Mouse (Mus musculus) MEL (cell line): ENCODE results near the gene Pak6. TPM values are rescaled to one million over a fixed set of nuclear protein-coding genes. Genes with fewer than 3 reads are reported as not detected.

Experiments
- DNase-seq: peaks from one replicate; pipeline ENCODE4 v3.0.0; 2011; ENCODE audit warnings: low read depth, low spot score
- H3K27ac ChIP-seq: 2 replicates; pipeline ENCODE4 v1.5.1; 2012; ENCODE audit warnings: low read depth, mild to moderate bottlenecking, control low read depth, low read length, moderate library complexity; ENCODE audit not compliant: control insufficient read depth
- H3K27me3 ChIP-seq, 2 experiments: fragments of 150-350 bp in 1 of 2; sonication (generic) in 1 of 2; 2 replicates each; pipeline ENCODE4 v1.6.1; 2012; ENCODE audit warnings: low read length in 2 of 2, mild to moderate bottlenecking in 2 of 2, improper control_type of control experiment in 1 of 2, moderate library complexity in 1 of 2; ENCODE audit not compliant: insufficient read depth in 2 of 2, control insufficient read depth in 1 of 2
- H3K36me3 ChIP-seq, 2 experiments: 2 replicates each; pipeline ENCODE4 v1.6.1; 2012 to 2014; ENCODE audit warnings: low read length in 2 of 2, improper control_type of control experiment in 1 of 2, inconsistent platforms in 1 of 2, mild to moderate bottlenecking in 1 of 2; ENCODE audit not compliant: insufficient read depth in 2 of 2, control insufficient read depth in 1 of 2
- H3K4me1 ChIP-seq, 2 experiments: fragments of 150-350 bp in 1 of 2; sonication (generic) in 1 of 2; 2 replicates each; pipeline ENCODE4 v1.6.1; 2012; ENCODE audit warnings: low read length in 2 of 2, improper control_type of control experiment in 1 of 2, mild to moderate bottlenecking in 1 of 2; ENCODE audit not compliant: insufficient read depth in 2 of 2, control insufficient read depth in 1 of 2
- H3K4me3 ChIP-seq, 2 experiments: fragments of 150-350 bp in 1 of 2; sonication (generic) in 1 of 2; 2 replicates each; pipeline ENCODE4 v1.5.1; 2012; ENCODE audit warnings: low read depth in 2 of 2, low read length in 2 of 2, mild to moderate bottlenecking in 2 of 2, moderate library complexity in 2 of 2, control low read depth in 1 of 2, improper control_type of control experiment in 1 of 2; ENCODE audit not compliant: control insufficient read depth in 1 of 2, insufficient read depth in 1 of 2
- H3K79me2 ChIP-seq: 2 replicates; pipeline ENCODE4 v1.6.1; 2012; ENCODE audit warnings: mild to moderate bottlenecking, low read length, moderate library complexity; ENCODE audit not compliant: control insufficient read depth, poor library complexity, insufficient read depth
- H3K9ac ChIP-seq: 2 replicates; pipeline ENCODE4 v1.6.1; 2012; ENCODE audit warnings: low read depth, mild to moderate bottlenecking, control low read depth, low read length, moderate library complexity; ENCODE audit not compliant: control insufficient read depth, poor library complexity, severe bottlenecking
- H3K9me3 ChIP-seq: fragments of 150-350 bp; sonication (generic); replicated peaks from 2 replicates; pipeline ENCODE4 v1.6.1; 2012; ENCODE audit warnings: mild to moderate bottlenecking, low read length, improper control_type of control experiment, moderate library complexity; ENCODE audit not compliant: insufficient read depth
- BHLHE40 ChIP-seq: IDR thresholded peaks from 2 replicates; pipeline ENCODE4 v1.6.1; 2012; ENCODE audit warnings: low read depth, mild to moderate bottlenecking, inconsistent platforms, low read length, improper control_type of control experiment, borderline replicate concordance
- CHD2 ChIP-seq: IDR thresholded peaks from 2 replicates; pipeline ENCODE4 v1.6.1; 2011; ENCODE audit warnings: low read length, improper control_type of control experiment
- CTCF ChIP-seq, 3 experiments: IDR thresholded peaks in 2 of 3; conservative IDR thresholded peaks in 1 of 3; 2 replicates each; pipeline ENCODE4 v1.5.1; 2011 to 2012; ENCODE audit warnings: low read length in 3 of 3, low read depth in 2 of 3, mild to moderate bottlenecking in 2 of 3, improper control_type of control experiment in 1 of 3, inconsistent platforms in 1 of 3, mixed read lengths in 1 of 3, moderate library complexity in 1 of 3; ENCODE audit not compliant: control insufficient read depth in 1 of 3, insufficient read depth in 1 of 3, poor library complexity in 1 of 3, severe bottlenecking in 1 of 3
- ETS1 ChIP-seq: IDR thresholded peaks from 2 replicates; pipeline ENCODE4 v1.6.1; 2012; ENCODE audit warnings: low read depth, mild to moderate bottlenecking, inconsistent platforms, low read length, improper control_type of control experiment, moderate library complexity
- GATA1 ChIP-seq: IDR thresholded peaks from 2 replicates; pipeline ENCODE4 v1.6.1; 2011; ENCODE audit warnings: low read depth, low read length, improper control_type of control experiment
- HCFC1 ChIP-seq: IDR thresholded peaks from 2 replicates; pipeline ENCODE4 v1.6.1; 2012; ENCODE audit warnings: low read depth, mild to moderate bottlenecking, inconsistent platforms, low read length, improper control_type of control experiment, moderate library complexity
- MAX ChIP-seq: IDR thresholded peaks from 2 replicates; pipeline ENCODE4 v1.6.1; 2011; ENCODE audit warnings: low read length, improper control_type of control experiment
- MAZ ChIP-seq: IDR thresholded peaks from 2 replicates; pipeline ENCODE4 v1.6.1; 2012; ENCODE audit warnings: low read depth, mild to moderate bottlenecking, inconsistent platforms, low read length, improper control_type of control experiment
- MEF2A ChIP-seq: IDR thresholded peaks from 2 replicates; pipeline ENCODE4 v1.6.1; 2014; ENCODE audit warnings: low read depth, mild to moderate bottlenecking, inconsistent platforms, low read length, improper control_type of control experiment; ENCODE audit not compliant: poor library complexity, insufficient replicate concordance, severe bottlenecking; ENCODE audit errors: extremely low read depth
- MXI1 ChIP-seq: IDR thresholded peaks from 2 replicates; pipeline ENCODE4 v1.6.1; 2011; ENCODE audit warnings: mild to moderate bottlenecking, low read depth, low read length, improper control_type of control experiment
- MYC ChIP-seq: IDR thresholded peaks from 2 replicates; pipeline ENCODE4 v1.6.1; 2011; ENCODE audit warnings: low read depth, mild to moderate bottlenecking, low read length, improper control_type of control experiment, moderate library complexity
- NELFE ChIP-seq: IDR thresholded peaks from 2 replicates; pipeline ENCODE4 v1.6.1; 2011; ENCODE audit warnings: low read depth, low read length, improper control_type of control experiment
- NRF1 ChIP-seq: IDR thresholded peaks from 2 replicates; pipeline ENCODE4 v1.6.1; 2014; ENCODE audit warnings: low read depth, mild to moderate bottlenecking, inconsistent platforms, low read length, improper control_type of control experiment, moderate library complexity; ENCODE audit not compliant: poor library complexity, insufficient read depth, severe bottlenecking
- POLR2A ChIP-seq, 2 experiments: IDR thresholded peaks; 2 replicates each; pipeline ENCODE4 v1.6.1; 2011 to 2012; ENCODE audit warnings: low read length in 2 of 2, mild to moderate bottlenecking in 2 of 2, control low read depth in 1 of 2, improper control_type of control experiment in 1 of 2, low read depth in 1 of 2, moderate library complexity in 1 of 2; ENCODE audit not compliant: control insufficient read depth in 1 of 2, insufficient read depth in 1 of 2, poor library complexity in 1 of 2
- POLR2AphosphoS5 ChIP-seq: IDR thresholded peaks from 2 replicates; pipeline ENCODE4 v1.6.1; 2012; ENCODE audit warnings: low read depth, borderline replicate concordance, mild to moderate bottlenecking, inconsistent platforms, low read length, moderate library complexity, mixed read lengths
- RAD21 ChIP-seq: IDR thresholded peaks from 2 replicates; pipeline ENCODE4 v1.6.1; 2011; ENCODE audit warnings: mild to moderate bottlenecking, low read depth, low read length, improper control_type of control experiment
- RCOR1 ChIP-seq: IDR thresholded peaks from 2 replicates; pipeline ENCODE4 v1.6.1; 2012; ENCODE audit warnings: low read depth, mild to moderate bottlenecking, inconsistent platforms, low read length, improper control_type of control experiment
- SIN3A ChIP-seq: IDR thresholded peaks from 2 replicates; pipeline ENCODE4 v1.6.1; 2012; ENCODE audit warnings: low read length, improper control_type of control experiment, inconsistent platforms
- TAL1 ChIP-seq: IDR thresholded peaks from 2 replicates; pipeline ENCODE4 v1.6.1; 2012; ENCODE audit warnings: mild to moderate bottlenecking, inconsistent platforms, low read length, moderate library complexity, mixed read lengths
- TCF12 ChIP-seq: IDR thresholded peaks from 2 replicates; pipeline ENCODE4 v1.6.1; 2014; ENCODE audit warnings: low read depth, mild to moderate bottlenecking, inconsistent platforms, low read length, improper control_type of control experiment, moderate library complexity
- USF1 ChIP-seq: IDR thresholded peaks from 2 replicates; pipeline ENCODE4 v1.6.1; 2014; ENCODE audit warnings: low read depth, mild to moderate bottlenecking, inconsistent platforms, low read length, improper control_type of control experiment, moderate library complexity
- ZC3H11A ChIP-seq: IDR thresholded peaks from 2 replicates; pipeline ENCODE4 v1.6.1; 2012; ENCODE audit warnings: low read depth, mild to moderate bottlenecking, inconsistent platforms, low read length, improper control_type of control experiment
- ZKSCAN1 ChIP-seq: IDR thresholded peaks from 2 replicates; pipeline ENCODE4 v1.6.1; 2012; ENCODE audit warnings: low read depth, mild to moderate bottlenecking, inconsistent platforms, low read length, improper control_type of control experiment, moderate library complexity
- ZMIZ1 ChIP-seq: IDR thresholded peaks from 2 replicates; pipeline ENCODE4 v1.6.1; 2012; ENCODE audit warnings: low read depth, mild to moderate bottlenecking, inconsistent platforms, low read length, improper control_type of control experiment, moderate library complexity
- polyA plus RNA-seq, 2 experiments: library from polyadenylated mRNA; stranded (reverse) in 1 of 2; unstranded in 1 of 2; fragments of >175 nt in 1 of 2; fragments of >200 nt in 1 of 2; gene quantifications; 2 replicates each; pipeline versions ENCODE4 v1.2.1 to v1.2.4; 2012; ENCODE audit warnings: low replicate concordance in 2 of 2, low read depth in 1 of 2; ENCODE audit not compliant: insufficient read length in 2 of 2, insufficient read depth in 1 of 2, missing spikeins in 1 of 2
- total RNA-seq: library from RNA; depleted of rRNA; stranded (reverse); fragments of 300-350 nt; gene quantifications from 2 replicates; pipeline ENCODE4 v1.2.3, GENCODE M21; 2012

Pak6 gene
- total and polyA plus RNA-seq, 3 experiments, result 25.4 to 25.9 TPM; not detected in 1

DNA sequence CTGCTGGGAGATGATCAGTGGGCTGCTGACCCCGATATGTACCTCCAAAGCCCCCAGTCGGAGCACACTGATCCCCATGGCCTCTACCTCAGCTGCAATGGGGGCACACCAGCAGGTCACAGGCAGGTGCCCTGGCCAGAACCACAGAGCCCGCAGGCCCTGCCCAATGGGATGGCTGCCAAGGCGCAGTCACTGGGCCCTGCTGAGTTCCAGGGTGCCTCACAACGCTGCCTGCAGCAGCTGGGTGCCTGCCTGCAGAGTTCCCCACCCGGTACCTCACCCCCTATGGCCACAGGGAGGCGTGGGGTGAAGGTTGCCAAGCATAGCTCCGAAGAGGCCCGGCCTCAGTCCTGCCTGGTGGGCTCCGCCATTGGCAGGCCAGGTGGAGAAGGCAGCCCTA is 26.8 kb downstream of the Pak6 start:
- no peak overlapping the region for H3K4me3 ChIP-seq
- no peak overlapping the region for H3K9ac ChIP-seq
- no peak for TF ChIP-seq POLR2A (IDR thresholded peaks at IDR 0.05; ENCODE audit: control insufficient read depth in 1 of 2, insufficient read depth in 1 of 2, low read depth in 1 of 2, low read length in 2 of 2, poor library complexity in 1 of 2)
- no peak for TF ChIP-seq CTCF (IDR thresholded peaks at IDR 0.05 in 2 of 3, conservative IDR thresholded peaks at IDR 0.05 in 1 of 3; ENCODE audit: control insufficient read depth in 1 of 3, insufficient read depth in 1 of 3, low read depth in 2 of 3, low read length in 3 of 3, poor library complexity in 1 of 3, severe bottlenecking in 1 of 3)
- no peak for TF ChIP-seq ZC3H11A
- no peak for TF ChIP-seq ETS1
- no peak for TF ChIP-seq MAX
- no peak for TF ChIP-seq MXI1
- no peak for TF ChIP-seq POLR2AphosphoS5
- TF ChIP-seq MAZ, result no peak
- TF ChIP-seq MEF2A, result no peak
- no peak for TF ChIP-seq ZMIZ1
- TF ChIP-seq TAL1, result no peak
- TF ChIP-seq NRF1, result no peak
- TF ChIP-seq GATA1, result no peak
- TF ChIP-seq NELFE, result no peak
- TF ChIP-seq CHD2, result no peak
- no peak for TF ChIP-seq RAD21
- no peak for TF ChIP-seq RCOR1
- no peak for TF ChIP-seq SIN3A
- TF ChIP-seq USF1, result no peak
- TF ChIP-seq TCF12, result no peak
- no peaks in the 10 kb centered on the region for H3K36me3 ChIP-seq
- H3K9me3 ChIP-seq, result no peaks in the 10 kb centered on the region
- H3K27ac ChIP-seq, result no peak overlapping the region
- no peaks in the 10 kb centered on the region for H3K27me3 ChIP-seq
- no peak for DNase-seq
- no peaks in the 10 kb centered on the region for H3K79me2 ChIP-seq
- no peaks in the 10 kb centered on the region for H3K4me1 ChIP-seq

DNA sequence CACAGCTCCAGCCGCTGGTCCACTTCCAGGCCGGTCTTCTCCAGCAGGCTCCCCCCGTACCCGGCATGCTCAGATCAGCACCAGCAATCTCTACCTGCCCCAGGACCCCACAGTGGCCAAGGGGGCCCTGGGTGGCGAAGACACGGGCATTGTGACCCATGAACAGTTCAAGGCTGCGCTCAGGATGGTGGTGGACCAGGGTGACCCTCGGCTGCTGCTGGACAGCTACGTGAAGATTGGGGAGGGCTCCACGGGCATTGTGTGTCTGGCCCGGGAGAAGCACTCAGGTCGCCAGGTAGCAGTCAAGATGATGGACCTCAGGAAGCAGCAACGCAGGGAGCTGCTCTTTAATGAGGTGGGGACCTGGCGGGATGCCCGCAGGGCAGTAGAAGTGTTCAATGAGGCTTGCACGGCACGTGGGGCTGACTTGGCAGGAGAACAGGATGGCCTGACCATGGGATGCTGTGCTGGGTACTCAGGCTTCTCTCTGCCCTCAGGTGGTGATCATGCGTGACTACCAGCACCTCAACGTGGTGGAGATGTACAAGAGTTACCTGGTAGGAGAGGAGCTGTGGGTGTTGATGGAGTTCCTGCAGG is 30.4 kb downstream of the Pak6 start:
- H3K4me1 ChIP-seq, result no peaks in the 10 kb centered on the region
- H3K27ac ChIP-seq, result no peak overlapping the region
- H3K9ac ChIP-seq, result no peak overlapping the region
- H3K4me3 ChIP-seq, result no peak overlapping the region
- TF ChIP-seq ETS1 (no peak), RAD21 (no peak), POLR2A (IDR thresholded peaks at IDR 0.05; ENCODE audit: control insufficient read depth in 1 of 2, insufficient read depth in 1 of 2, low read depth in 1 of 2, low read length in 2 of 2, poor library complexity in 1 of 2) (no peak), MYC (no peak), MAZ (no peak), ZKSCAN1 (no peak), NELFE (no peak), MXI1 (no peak), ZC3H11A (no peak), GATA1 (no peak), RCOR1 (no peak), BHLHE40 (no peak), HCFC1 (no peak)
- TF ChIP-seq, all 39 proteins: peak for 0
- Histone ChIP-seq H3K36me3 (no peaks in the 10 kb centered on the region), H3K27me3 (no peaks in the 10 kb centered on the region), H3K79me2 (no peaks in the 10 kb centered on the region), H3K9me3 (no peaks in the 10 kb centered on the region)
- no peak for DNase-seq
